Mouse (Mus musculus): ENCODE measurements around the gene Yipf1.

Yipf1 gene

DNA sequence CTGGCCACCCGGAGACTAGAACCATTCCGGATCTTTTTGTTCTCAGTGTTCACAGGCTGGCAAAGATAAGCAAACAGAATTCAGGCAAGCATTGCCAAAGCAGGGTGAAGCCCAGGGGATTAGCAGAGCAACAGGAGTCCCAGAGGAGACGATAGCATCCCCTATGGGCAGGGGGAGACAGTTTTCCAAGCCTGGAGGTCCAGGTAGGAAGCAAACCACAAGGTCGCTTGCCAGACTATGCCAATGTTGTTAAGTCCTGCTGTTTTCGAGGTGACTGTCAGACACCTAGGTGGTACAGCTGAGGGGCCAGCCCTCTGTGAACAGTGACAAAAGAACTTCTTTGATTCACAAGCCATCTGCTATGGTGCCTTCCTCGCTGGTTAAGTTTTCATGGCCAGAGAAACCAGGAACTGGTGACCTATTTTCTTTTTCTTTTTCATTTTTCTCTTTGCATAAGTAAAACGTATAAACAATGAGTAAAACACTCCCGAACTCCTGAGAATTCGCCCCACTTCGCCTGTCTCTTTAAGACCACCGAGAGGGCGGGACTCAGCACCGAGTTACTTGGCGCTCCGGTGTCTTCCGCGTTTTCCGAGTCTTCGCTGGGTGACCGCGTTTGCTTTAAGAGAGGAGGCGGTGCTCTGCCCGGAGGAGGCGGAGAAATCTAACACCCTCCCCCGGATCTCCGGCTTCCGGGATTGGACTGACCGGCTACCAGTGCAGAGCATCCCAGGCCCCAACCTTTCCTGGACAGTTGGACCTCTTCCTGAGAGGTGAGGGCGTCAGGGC, at the start of gene Yipf1:
Gene Yipf1, plus strand, starts transcription at position 674 of the 789 bp plus-strand sequence.
- in situ Hi-C loops (cut with MboI, MseI) = loop anchor here in 1 of 2 experiments (10.0 kb wide), 1 partner anchor 1961 kb away; no protein-coding TSS in a partner anchor

DNA sequence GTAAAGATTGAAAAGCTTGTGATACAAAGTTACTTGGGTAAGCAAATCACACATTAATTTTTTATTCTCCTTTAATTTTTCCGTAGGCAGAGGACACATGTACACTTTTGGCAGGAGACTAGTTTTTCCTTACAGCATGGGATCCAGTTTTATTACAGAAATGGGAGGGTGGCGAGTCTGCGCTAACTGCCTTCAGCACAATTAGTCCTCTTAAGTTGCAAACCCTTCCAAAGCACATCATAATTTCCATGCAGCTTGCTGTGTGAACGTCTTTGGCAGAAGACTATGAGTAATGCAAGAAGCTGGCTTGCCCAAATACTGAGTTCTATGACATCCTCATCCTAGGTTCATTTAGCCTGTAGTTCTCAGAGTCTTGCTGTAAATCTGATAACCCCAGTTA, 40.5 kb upstream of the Yipf1 start:
- in situ Hi-C loops (cut with MboI, MseI) = no loop called here

DNA sequence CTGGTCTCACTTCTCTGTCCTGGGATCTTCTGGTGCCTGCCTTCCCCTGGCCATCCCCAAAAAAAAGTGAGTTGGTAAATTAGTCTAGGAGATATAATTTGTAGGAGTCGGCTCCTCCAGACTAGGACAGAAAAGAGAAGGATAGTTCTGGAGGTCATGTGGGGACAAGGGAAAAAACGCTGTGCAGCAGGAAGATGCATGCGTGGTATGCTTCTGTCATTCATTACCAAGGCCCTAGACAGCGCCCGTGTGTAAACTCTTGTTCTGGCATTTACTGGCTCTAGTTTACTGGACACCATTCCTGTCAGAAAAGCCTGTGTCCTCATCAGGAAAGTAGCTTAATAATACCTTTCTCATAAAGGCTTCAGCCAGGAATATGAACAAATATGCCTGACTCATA, 39.7 kb upstream of the Yipf1 start:
- in situ Hi-C loops (cut with MboI, MseI) = no loop called here

DNA sequence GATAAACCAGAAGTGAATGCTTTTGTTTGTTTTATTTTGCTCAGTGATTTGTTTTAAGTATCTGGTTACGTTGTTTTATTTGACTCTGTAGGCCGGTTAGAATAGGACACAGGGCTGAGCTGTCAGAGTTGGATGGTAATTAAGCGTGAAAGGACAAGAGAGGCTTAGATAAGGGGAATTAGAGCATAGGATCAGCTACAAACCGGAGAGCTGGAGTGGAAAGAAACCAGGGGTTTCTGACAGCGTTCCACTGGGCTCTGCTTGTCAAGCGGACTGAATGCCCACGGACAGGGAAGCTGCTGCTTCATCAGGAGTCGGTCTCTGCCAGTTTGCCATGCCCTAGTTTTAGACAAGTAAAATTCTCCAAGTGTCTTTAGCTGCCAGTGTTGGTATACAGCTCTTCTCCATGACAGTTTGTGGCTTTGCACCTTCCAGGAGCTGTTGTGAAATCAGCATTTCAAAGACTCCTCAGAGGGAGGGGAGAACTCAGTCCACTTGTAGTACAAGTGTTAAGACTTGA, 35.9 kb upstream of the Yipf1 start:
- in situ Hi-C loops (cut with MboI, MseI) = no loop called here

DNA sequence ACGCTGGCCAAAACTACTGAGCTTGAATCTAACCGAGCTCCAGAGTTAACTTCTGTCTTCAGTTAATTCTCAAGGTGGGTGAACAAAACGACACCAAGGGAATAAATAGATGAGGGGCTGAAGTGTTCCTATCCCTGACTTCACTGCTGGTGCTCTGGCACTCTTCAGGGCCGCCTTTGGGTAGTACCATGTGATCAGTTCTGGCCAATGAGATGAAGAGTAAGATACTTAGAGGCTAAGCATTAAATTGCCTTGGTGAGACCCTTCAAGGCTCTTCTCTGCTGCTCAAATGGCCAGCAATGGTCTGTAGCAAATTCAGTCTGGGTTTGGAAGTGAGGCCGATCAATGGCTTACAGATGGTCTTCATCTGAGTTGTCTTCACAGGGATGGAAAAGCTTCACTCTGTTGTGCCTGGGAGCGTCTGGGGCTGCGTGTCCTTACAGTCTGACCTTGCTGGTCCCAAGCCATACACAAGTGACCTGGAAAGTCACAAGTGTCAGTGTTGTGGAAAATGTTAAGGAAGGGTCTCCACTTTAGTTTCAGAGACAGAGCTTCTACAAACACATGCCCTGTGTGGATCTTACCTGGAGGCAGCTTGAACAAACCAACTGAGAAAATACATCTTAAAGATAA, 33.2 kb upstream of the Yipf1 start:
- in situ Hi-C loops (cut with MboI, MseI) = no loop called here

DNA sequence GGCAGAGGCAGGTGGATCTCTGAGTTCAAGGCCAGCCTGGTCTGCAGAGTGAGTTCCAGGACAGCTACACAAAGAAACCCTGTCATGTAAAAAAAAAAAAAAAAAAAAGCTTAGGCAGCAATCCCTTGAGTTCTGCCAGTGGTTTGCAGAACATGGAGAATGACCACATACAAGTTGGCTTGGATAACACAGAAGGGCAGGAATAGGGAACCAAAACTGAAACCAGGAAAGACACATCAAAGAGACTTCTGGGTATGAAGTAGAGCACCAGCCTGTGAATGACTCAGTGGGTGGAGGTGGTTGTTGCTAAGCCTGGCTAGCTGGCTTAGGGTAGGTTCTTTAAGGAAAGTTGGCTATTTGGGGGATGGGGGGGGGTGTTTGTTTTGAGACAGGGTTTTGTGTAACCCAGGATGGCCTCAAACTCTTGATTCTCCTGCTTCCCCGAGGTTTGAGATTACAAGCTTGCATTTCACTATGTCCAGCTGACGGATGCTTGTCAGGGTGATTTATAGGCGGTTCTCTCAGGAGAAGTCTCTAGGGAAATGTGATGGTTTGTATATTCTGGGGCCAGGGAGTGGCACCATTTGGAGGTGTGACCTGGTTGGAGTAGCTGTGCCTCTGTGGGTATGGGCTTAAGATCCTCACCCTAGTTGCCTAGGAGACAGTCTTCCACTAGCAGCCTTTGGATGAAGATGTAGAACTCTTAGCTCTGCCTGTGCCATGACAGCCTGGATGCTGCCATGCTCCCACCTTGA, 28.5 kb upstream of the Yipf1 start:
- in situ Hi-C loops (cut with MboI, MseI) = no loop called here

DNA sequence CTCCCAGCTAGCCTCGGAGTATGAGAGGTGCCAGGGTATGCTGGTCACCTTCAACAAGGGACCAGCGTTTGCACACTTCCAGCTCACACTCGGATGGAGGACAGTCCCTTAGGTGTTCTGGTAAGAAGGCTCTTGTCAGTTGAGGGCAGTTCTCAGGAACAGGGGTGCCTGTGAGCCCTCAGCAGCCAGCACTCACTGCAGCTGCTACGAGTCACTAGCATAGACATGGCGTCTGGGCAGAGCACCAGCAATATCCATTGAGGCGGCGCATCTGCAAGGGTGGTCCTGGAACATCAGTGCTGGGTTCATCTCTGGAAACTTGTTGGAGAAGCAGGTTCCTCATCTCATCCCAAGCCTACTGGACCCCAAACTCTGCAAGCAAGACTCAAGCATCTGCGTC, 27.8 kb upstream of the Yipf1 start:
- in situ Hi-C loops (cut with MboI, MseI) = no loop called here

DNA sequence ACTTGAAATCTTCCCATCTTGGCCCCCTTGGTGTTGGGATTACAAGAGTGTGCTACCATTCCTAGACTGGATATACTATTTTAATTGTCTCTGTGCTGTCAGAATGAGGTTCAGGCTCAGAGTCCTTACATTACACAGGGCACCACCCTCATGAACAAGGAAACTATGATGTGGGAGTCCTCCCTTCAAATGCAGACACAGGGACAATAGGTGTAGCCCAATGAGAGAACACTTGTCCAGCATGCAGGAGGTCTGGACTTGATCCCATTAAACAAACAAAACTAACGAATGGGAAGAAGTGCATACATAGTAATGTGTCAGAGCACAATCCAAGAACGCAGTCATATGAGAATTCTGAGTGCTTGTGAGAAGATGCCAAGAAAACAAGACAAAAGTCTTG, 26.6 kb upstream of the Yipf1 start:
- in situ Hi-C loops (cut with MboI, MseI) = no loop called here

DNA sequence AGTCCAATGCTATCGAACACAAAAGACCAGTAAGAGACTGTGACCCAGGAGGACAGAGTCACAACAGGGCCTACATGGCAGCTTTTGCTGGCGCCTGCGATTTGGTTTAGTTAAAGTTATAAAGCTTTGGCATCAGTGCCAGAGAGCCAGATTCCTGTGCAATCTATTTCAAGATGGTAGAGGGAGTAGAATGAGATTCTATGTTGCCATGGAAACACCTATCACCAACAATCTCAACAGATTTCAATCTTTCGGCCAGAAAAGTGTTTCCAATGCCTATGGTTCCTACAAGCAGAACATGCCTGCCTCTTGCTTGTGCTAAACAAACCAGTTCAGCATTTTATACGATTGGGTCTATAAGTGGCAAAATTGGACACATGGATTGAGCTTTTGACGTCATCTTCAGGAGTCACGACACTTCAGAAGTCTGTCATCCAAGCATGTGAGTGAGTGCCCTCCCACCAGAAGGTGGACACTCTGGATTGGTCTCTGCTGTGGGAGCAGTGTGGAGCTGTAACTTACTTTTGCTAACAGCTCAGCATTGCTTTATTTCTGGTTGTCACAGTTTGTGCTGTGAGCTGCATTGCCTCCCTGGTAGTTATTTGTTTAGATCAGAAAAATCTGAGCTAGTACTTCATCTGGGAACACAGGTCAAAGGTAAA, 22.4 kb upstream of the Yipf1 start:
- in situ Hi-C loops (cut with MboI, MseI) = no loop called here

DNA sequence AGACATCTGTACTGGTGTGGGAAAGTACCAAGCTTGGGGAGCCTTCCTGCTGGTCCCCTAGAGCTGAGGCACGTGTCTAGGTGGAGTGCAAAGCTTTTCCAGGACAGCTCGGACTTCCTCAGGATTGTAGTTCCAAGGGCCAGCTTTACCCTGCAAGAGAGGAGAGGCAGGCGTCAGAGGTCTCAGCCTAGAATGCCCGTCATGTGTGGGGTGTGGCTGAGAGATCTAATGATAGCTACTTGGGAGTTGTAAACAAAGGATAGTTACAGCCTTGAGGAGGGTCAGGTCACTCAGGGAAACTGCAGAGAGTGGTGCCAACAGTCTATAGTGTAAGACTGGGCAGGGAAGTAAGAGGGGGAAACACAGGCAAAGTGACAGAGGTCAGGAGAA, 21.9 kb upstream of the Yipf1 start:
- in situ Hi-C loops (cut with MboI, MseI) = no loop called here

DNA sequence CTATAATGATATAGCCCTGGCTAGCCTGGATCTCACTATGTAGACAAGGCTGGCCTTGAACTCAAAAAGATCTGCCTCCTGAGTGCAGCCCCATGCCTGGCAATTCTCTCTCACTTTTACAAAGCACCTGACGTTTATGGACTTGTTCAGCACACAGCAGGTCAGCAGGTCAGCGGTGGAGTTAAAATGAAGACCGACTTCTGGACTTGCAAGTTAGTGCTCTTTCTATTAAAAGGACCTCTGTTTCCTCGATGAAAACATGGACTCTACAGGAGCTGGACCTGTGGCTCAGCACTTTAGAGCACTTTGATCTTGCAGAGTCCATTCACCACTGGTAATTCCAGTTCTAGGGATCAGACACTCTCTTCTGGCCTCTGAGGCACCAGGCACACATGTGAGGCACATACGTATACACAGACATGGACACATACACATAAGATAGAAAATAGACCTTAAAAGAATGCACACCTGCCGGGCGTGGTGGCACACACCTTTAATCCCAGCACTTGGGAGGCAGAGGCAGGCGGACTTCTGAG, 16.0 kb upstream of the Yipf1 start:
- in situ Hi-C loops (cut with MboI, MseI) = no loop called here

DNA sequence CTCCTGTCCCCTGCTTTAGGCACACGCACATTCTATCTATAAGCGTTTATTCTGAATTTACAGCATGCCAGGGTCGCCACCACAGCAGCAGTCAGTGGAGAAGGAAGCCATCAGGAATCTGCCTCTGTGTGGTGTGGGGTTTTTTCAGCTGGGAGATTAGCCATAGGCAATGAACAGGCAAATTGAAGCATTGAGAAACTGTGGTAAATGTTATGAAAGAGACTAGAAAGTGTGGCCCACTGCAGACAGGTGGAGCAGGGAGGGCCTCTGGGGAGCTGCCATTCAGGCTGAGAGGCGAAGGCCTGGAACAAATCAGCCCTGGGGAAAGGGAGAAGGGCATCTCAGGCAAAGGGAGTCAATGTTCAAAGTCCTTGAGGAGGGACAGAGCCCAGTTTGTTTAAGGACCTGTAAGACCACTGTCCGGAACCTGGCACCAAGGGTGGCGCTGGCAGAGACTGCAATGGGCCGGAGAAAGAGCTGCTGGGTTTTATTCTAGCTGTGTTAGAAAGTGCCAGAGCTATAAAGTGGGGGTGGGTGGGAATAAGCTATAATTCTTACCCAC, 14.3 kb upstream of the Yipf1 start:
- in situ Hi-C loops (cut with MboI, MseI) = no loop called here

DNA sequence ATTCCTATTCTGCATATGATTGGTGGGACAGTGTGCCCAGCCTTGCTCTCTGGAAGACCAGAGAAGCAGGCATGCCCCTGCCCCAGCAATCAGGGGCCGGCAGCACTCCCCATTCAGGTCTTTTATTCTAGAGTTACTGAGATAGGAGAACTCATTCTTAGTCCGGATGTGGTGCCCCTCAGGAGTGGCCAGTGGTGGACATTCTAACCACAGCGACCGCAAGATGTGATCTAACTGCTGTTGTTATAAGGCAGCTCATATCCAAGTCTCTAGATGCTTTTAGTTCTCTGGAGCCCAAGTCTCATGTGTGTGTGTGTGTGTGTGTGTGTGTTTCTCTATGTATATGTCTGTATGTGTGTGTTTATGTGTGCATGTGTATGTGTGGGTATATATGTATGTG, 13.8 kb upstream of the Yipf1 start:
- in situ Hi-C loops (cut with MboI, MseI) = no loop called here

DNA sequence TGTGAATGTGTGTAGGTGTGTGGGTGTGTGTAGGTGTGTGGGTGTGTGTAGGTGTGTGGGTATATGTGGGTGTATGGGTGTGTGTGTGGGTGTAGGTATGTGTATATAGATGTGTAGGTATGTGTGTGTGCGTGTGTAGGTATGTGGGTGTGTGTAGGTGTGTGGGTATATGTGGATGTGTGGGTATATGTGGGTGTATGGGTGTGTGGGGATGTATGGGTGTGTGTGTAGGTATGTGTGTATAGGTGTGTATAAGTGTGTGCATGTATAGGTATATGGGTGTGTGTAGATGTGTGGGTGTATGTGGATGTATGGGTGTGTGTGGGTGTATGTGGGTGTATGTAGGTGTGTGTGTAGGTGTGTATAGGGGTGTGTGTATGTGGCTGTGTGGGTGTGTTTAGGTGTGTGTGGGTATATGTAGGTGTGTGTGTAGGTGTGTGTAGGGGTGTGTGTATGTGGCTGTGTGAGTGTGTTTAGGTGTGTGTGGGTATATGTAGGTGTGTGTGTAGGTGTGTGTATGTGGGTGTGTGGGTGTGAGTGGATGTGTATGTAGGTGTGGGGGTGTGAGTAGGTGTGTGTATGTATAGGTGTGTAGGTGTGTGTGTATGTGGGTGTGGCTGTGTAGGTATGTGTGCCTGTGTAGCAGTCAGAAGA, 13.1 kb upstream of the Yipf1 start:
- in situ Hi-C loops (cut with MboI, MseI) = no loop called here

DNA sequence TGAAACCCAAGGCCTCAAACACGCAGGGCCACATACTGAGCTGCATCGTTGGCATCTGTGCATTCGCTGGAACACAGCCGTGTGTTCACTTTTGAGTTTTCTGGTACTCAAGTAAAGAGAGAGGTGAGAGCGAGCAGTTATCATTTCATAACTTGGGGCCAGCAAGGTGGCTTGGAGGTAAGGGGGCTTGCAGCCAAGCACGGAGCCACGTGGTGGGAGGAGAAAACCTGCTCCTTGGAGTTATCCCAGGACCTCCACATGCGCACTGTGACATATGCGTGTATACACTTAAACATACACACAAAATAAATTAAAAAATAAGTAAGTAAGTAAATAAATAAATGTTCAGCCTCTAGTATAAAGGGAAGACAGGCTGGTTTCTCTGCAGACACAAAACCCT, 11.9 kb upstream of the Yipf1 start:
- in situ Hi-C loops (cut with MboI, MseI) = no loop called here

DNA sequence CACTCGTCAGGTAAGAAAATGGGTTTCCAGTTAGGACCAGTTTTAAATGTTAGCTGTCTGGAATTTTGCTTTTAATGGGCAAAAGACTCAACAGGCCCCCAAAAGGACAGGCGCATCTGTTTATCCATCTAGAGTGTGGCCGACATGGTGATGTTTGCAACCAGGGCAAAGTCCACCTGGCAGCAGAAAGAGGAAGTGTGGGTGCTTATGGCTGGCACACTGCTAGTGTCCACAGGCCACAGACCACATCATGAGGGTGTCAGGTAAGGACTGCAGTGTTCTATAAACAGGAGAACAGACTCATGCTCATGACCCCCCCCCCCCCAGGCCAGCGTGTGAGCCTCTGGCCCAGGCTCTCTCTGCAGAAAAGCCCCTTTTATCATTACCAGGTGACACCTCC, 11.3 kb upstream of the Yipf1 start:
- in situ Hi-C loops (cut with MboI, MseI) = no loop called here

DNA sequence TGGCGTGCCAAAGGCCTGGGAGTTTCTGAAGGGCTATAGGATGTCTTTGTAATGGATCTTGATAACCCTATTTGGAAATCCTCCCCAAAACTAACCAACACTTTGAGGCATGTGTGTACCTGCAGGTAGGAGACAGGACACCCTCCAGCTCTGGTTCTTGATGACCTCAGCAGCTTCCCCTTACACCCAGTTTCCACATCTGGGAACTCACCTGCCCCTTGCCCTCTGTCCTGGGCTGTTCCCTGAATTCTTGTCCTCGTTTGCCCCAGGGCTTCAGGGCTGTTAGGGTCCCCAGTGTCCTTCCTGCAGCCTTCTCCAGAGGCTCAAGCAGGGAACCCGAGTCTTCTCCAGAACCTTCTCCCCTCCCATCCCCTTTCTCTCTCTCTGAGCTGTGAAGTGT, 10.6 kb upstream of the Yipf1 start:
- in situ Hi-C loops (cut with MboI, MseI) = no loop called here

DNA sequence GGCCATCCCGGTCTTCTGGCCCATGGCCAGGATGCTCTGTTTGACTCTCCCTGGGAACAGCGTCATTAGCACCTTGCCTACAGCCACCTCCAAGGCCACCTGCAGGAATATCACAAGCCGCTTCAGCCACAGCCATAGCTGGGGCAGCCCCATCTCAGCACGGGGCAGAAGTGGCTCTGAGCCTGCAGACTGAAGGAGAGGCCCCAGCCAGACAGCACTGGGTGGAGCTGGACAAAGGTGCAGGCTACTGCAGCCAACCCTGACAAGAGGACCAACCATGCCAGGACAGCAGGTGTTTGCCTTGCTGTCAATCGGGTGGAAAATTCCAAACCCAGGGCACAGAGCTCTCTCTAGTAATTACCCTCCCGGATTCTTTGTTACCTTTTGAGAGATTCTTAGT, 7.2 kb upstream of the Yipf1 start, which contains the start of gene Dio1:
Gene Dio1, minus strand, starts transcription at position 204 of the 400 bp plus-strand sequence.
- in situ Hi-C loops (cut with MboI, MseI) = no loop called here

DNA sequence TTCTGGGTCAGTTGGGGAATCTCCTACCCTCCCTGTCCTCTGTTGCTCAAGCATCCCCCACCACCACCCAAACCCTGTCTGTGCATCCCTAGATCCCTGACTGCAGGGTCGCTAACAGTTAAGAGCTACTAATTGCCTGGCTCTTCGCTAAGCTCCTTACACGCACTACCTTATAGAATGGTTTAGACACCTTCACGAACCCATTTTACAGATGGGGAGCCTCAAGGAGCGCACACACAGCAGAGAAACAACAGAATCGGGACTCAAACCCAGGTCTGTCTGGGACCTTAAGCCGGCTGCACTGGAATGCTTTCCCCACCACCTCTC, 279 bp downstream of the Yipf1 start:
- in situ Hi-C loops (cut with MboI, MseI) = loop anchor here in 1 of 2 experiments (10.0 kb wide), 1 partner anchor 1960 kb away; no protein-coding TSS in a partner anchor

DNA sequence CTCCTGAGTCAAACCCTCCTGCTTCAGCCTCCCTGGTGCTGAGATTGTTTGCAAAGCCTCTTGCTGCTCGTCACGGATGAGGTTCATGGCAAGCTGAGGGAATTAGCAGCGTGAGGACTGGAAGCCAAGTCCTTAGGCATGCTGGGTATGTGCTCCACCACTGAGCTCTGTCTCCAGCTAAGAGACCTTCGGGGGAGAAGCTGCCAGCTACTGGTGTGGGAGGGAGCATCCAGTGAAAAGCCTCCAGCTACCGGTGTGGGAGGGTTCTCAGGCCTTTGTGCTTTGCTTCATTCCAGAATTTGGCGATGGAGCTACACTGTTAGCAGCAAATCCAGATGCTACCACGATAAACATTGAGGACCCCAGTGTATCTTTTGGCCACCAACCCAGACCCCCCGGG, 4.5 kb downstream of the Yipf1 start:
- in situ Hi-C loops (cut with MboI, MseI) = loop anchor here in 1 of 2 experiments (10.0 kb wide), 1 partner anchor 1956 kb away; no protein-coding TSS in a partner anchor

DNA sequence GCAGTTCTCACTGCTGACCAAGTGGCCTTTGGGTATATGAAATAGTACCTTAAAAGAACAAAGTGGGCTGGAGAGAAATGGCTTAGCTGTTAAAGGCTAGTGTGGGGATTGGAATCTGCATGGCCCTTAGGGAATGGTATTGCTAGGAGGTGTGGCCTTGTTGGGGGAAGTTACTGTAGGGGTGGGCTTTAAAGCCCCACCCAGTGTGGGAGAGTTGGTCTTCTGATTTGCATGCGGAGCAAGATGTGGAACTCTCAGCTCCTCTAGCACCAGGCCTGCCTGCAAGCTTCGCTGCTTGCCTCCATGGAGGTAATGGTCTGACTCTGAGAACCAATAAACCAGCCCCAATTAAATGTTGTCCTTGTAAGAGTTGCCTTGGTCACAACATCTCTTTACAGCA, 6.9 kb downstream of the Yipf1 start:
- in situ Hi-C loops (cut with MboI, MseI) = no loop called here

Data from T-helper 17 cell (primary cell).